Mouse (Mus musculus) liver, adult 2 months (tissue): ENCODE measurements around the gene Hes7. TPM values are rescaled to one million over a fixed set of nuclear protein-coding genes. Genes with fewer than 3 reads are reported as not detected.
"Not testable (repeated sequence)": the region's sequence is repeated elsewhere in the genome, so short reads cannot be mapped to it uniquely, and the experiment has no call there.

Experiments used
- DNase-seq: peaks from one replicate; pipeline ENCODE4 v3.0.0-alpha.2; 2011; ENCODE audit warnings: low read depth, low spot score; ENCODE audit errors: extremely low read depth
- H3K27ac ChIP-seq: fragments of 200-500 bp; replicated peaks from 2 replicates; pipeline ENCODE4 v1.5.1; 2012; ENCODE audit warnings: low read depth, mild to moderate bottlenecking, control low read depth, inconsistent platforms, low read length; ENCODE audit not compliant: insufficient read depth
- H3K27me3 ChIP-seq: fragments of 200-500 bp; 2 replicates; pipeline ENCODE4 v1.6.1; 2012; ENCODE audit warnings: mild to moderate bottlenecking, moderate library complexity, low read length, inconsistent platforms; ENCODE audit not compliant: control insufficient read depth, insufficient read depth
- H3K36me3 ChIP-seq: fragments of 200-500 bp; 2 replicates; pipeline ENCODE4 v1.6.1; 2012; ENCODE audit warnings: low read length, inconsistent platforms; ENCODE audit not compliant: control insufficient read depth, insufficient read depth
- H3K4me1 ChIP-seq: fragments of 200-500 bp; 2 replicates; pipeline ENCODE4 v1.6.1; 2011; ENCODE audit warnings: low read length; ENCODE audit not compliant: control insufficient read depth, insufficient read depth
- H3K4me3 ChIP-seq: fragments of 200-500 bp; 2 replicates; pipeline ENCODE4 v1.5.1; 2011; ENCODE audit warnings: low read depth, mild to moderate bottlenecking, control low read depth, low read length, moderate library complexity; ENCODE audit not compliant: insufficient read depth
- H3K79me2 ChIP-seq: fragments of 200-500 bp; 2 replicates; pipeline ENCODE4 v1.6.1; 2012; ENCODE audit warnings: inconsistent platforms, mild to moderate bottlenecking, low read length, moderate library complexity; ENCODE audit not compliant: control insufficient read depth, insufficient read depth
- H3K9ac ChIP-seq: fragments of 200-500 bp; 2 replicates; pipeline ENCODE4 v1.6.1; 2012; ENCODE audit warnings: low read depth, mild to moderate bottlenecking, control low read depth, inconsistent platforms, low read length
- CTCF ChIP-seq: fragments of 200-500 bp; IDR thresholded peaks from 2 replicates; pipeline ENCODE4 v1.5.1; 2011; ENCODE audit warnings: low read depth, low read length, control low read depth
- POLR2A ChIP-seq: fragments of 200-500 bp; IDR thresholded peaks from 2 replicates; pipeline ENCODE4 v1.6.1; 2011; ENCODE audit warnings: low read length, control low read depth; ENCODE audit not compliant: insufficient read depth; ENCODE audit errors: extremely low read depth
- WGBS: fragments of 180-500 bp; shearing (Covaris S2); methylation state at CpG from one replicate; pipeline ENCODE4 v1.1.7; 2018; 5-methylcytosine and 5-hydroxymethylcytosine counted together
- polyA plus RNA-seq: library from polyadenylated mRNA; depleted of rRNA; stranded (reverse); fragments of >200 nt; gene quantifications from 2 replicates; pipeline ENCODE4 v1.2.3, GENCODE M21; 2012
- total RNA-seq: library from RNA; depleted of rRNA; stranded (reverse); fragments of >200 nt; gene quantifications from 2 replicates; pipeline ENCODE4 v1.2.3, GENCODE M21; 2014

Gene Hes7
- total and polyA plus RNA-seq, 2 experiments, result 0.05 TPM; not detected in 1

DNA sequence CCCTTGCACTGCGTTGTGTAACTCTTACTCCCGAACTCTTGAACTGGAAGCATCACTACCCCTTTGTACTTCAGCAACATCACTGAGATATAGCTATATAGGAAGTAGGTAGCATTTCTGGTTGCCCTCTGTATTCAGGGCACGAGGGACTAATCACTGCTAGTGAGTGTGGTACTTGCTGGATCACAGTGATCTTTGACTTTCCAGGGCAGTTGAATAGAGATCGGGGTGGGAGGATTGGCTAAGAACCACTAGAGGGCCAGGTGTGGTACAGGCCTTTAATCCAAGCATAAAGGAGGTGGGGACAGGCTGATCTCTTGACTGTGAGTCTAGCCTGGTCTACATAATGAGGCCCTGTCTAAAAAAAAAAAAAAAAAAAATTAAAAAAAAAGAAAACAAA lies 27.3 kb upstream of the Hes7 start:
- TF ChIP-seq POLR2A (no peak), CTCF (no peak; the same call in 1 of the 2 replicates)
- Histone ChIP-seq H3K9ac (no peak overlapping the region), H3K79me2 (peaks cover 16% of the 10 kb centered on the region), H3K36me3 (peaks cover 2% of the 10 kb centered on the region; the same call in 1 of the 2 replicates), H3K4me3 (no peak overlapping the region), H3K27me3 (no peaks in the 10 kb centered on the region), H3K4me1 (peaks cover 17% of the 10 kb centered on the region), H3K27ac (no peak overlapping the region; the same call in 1 of the 2 replicates)
- peak; percentile 45 for DNase-seq
- 54% methylated on average over 4 of the region's 4 CpGs for WGBS

DNA sequence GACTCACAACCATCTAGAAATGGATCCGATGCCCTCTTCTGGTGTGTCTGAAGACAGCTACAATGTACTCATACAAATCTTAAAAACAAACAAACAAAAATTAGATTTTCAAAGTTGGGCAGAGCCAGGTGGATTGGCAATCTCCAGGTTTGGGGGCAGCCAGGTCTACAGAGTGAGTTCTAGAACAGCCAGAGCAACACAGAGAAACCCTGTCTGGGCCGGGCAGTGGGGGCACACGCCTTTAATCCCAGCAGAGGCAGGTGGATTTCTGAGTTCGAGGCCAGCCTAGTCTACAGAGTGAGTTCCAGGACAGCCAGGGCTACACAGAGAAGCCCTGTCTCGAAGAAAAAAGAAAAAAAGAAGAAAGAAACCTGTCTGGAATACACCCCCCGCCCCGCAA lies 26.3 kb upstream of the Hes7 start:
- DNase-seq, H3K27me3 ChIP-seq, H3K36me3 ChIP-seq, H3K4me3 ChIP-seq, H3K9ac ChIP-seq: not testable (repeated sequence)
- peaks cover 11% of the 10 kb centered on the region for H3K79me2 ChIP-seq
- H3K27ac ChIP-seq, result 0 out of 2 replicates have a peak overlapping the region, but pooled peaks have one; percentile 11
- peaks cover 21% of the 10 kb centered on the region for H3K4me1 ChIP-seq
- 86% methylated on average over 7 of the region's 7 CpGs for WGBS

DNA sequence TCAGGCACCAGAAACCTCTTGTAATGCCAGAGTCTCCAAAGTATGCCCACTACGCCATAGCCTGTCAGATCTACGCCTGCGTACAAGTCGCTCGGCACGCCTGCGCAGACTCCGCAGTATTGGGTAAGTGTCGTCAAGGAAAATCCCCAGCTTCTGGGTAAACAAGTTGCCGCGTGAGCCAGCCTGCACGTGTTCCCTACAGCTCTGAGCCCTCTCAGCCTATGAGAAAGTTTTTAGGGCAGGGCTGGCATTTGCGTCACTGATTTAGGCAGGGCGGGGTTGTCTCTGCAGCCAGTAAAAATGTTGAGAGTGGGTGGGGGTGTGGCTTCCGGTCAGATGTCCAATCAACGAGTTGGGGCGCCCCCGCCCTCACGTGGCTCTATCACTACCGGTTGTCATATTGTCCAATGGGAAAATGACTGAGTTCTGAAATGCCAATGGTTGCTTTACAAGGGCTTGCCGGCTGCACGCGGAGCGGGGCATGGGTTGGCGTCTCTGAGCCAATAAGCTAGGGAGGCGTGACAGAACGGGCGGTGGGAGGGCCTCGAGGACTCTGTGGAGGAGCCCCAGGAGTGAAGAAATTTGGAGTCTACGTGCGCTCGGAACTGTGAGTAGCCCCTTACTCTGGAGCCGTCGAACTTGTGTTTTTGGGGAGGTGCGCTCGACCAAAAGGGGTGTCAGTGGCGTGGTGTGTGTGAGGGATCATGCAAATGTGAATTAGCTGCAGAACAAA lies 25.3 kb upstream of the Hes7 start, which contains the start of gene Per1:
TSS of gene Per1 (plus strand) at position 521 of the 733 bp plus-strand sequence.
- TF ChIP-seq CTCF (no peak), POLR2A (peak; percentile 93)
- H3K4me3 ChIP-seq, result peak within 1 kb of the TSS; percentile 82
- peaks cover 2% of the 10 kb centered on the region; the same call in 1 of the 2 replicates for H3K36me3 ChIP-seq
- peaks cover 6% of the 10 kb centered on the region; the same call in 1 of the 2 replicates for H3K79me2 ChIP-seq
- H3K27ac ChIP-seq, result peak within 1 kb of the TSS; percentile 98
- H3K4me1 ChIP-seq, result peaks cover 13% of the 10 kb centered on the region
- H3K27me3 ChIP-seq, result no peaks in the 10 kb centered on the region
- WGBS, result under 1% methylated on average over 37 of the region's 37 CpGs
- peak within 1 kb of the TSS; percentile 88 for H3K9ac ChIP-seq
- peak; percentile 99 for DNase-seq

DNA sequence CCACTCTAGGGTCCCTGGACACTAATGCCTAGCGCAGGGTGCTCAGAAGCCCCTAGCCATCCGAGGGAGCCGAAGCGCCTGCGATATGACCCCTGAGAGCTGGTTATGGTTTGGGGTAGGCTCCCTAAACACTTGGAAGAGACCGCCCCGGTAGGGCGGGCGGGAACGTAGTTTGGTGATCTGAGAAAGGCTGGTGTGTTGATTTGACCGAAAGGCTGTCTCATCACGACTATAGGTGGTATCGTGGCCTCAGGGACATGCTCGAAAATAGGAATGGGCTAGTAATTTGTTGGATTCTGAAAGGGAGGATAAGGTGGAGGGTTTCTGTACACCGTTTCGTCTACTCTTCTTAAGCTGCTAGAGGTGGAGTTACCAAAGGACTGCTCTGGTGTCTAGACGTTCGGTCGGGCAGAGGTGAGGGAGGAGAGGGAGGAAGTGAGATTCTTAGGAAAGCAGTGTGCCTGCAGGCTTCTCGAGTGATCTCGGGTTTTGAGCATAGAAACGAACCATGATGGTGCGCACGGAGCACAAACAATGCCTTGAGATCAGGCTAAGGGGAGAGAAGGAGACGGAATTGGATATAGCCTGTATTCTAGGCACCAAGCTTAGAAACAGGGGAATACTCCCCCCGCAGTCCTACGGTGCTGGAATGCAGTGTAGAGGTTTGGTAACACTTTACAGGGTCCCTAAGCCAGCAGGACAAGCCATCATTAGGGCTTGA lies 24.5 kb upstream of the Hes7 start:
- TF ChIP-seq POLR2A (no peak), CTCF (no peak)
- Histone ChIP-seq H3K36me3 (peaks cover 3% of the 10 kb centered on the region; the same call in 1 of the 2 replicates), H3K79me2 (peaks cover 7% of the 10 kb centered on the region; the same call in 1 of the 2 replicates), H3K27me3 (no peaks in the 10 kb centered on the region), H3K4me3 (peak overlapping the region; percentile 82), H3K27ac (peak overlapping the region; percentile 98), H3K9ac (peak overlapping the region; percentile 88), H3K4me1 (peaks cover 18% of the 10 kb centered on the region)
- WGBS, result under 1% methylated on average over 27 of the region's 27 CpGs
- DNase-seq, result peak; percentile 58

DNA sequence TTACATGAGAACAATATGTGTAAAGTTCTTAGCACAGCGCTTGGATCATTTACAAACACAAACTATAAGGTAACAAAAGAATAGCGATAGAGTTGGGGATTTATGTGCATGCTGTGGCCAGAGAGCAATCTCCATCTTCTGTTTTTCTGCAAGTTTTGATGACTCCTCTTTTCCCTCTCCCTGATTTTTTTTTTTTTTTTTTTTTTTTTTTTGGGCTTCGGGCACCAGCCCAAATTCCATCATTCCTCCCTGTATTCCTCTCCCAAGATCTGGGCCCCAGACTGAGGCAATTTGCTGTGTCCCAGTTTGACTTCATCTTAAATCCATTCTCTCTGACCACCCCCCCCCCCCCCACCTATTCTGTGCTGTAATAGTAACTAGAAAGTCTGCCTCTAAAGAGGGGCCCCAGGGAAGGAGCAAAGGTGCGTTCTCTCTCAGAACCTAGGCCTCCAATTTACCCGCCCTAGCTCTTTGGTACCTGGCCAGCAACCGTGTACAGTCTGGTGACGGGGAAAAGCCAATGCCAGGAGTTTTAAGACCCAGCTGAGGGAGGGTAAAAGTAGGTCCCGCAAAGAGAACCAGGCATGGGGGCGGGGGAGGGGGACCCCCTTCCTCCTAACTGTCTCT lies 23.7 kb upstream of the Hes7 start:
- peaks cover 13% of the 10 kb centered on the region; the same call in 1 of the 2 replicates for H3K79me2 ChIP-seq
- peak overlapping the region; percentile 98 for H3K27ac ChIP-seq
- peaks cover 18% of the 10 kb centered on the region for H3K4me1 ChIP-seq

More for the DNA sequence above, 23.7 kb upstream of the Hes7 start:
- H3K27me3 ChIP-seq, result no peaks in the 10 kb centered on the region
- peak overlapping the region; percentile 82 for H3K4me3 ChIP-seq
- TF ChIP-seq POLR2A, result no peak
- TF ChIP-seq CTCF, result no peak
- peak overlapping the region; percentile 51 for H3K9ac ChIP-seq
- peaks cover 11% of the 10 kb centered on the region for H3K36me3 ChIP-seq
- DNase-seq, result no peak
- WGBS, result 2% methylated on average over 9 of the region's 9 CpGs
